9 mouse cellular contexts compared by ENCODE assay signal in the genomic region with DNA sequence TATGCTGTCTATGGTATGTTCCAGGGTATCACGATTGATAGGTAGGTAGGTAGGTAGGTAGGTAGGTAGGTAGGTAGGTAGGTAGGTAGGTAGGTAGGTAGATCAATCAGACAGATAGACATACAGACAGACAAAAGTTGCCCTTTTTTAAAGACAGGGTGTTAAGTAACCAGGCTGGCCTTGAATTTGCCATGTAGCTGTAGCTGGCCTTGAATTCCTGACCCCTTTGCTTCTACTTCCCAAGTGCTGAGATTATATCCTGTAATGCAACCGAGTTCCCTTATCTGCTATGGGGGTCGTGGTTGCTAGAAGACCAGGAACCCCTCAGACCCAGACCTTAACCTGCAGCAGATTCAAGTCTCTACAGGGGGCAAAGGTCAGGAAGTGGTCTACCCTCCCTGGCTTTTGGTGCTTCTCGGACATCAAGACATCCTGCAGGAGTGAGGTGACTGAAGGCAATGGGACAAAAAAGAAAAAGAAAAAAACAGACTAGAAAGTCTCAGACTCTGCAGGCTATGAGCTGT.
DNase-seq lines count a peak whose midpoint lies in the region; ATAC-seq and TF ChIP-seq lines count a peak whose summit lies in the region.
"Had no signal": no experiment of that assay in that cellular context is flagged by ENCODE, and none has a peak within 500 bp of the region (broad histone marks: within the 10 kb centered on the region; RNA-seq: fewer than 3 reads in every experiment).

No protein-coding gene starts in this region.

- H3K27ac ChIP-seq in gastrocnemius, adult 2 months, result peak overlapping the region; percentile 100
- peak overlapping the region; percentile 99 for H3K27ac ChIP-seq in layer of hippocampus, adult 2 months
- H3K27ac ChIP-seq in embryonic facial prominence, embryonic 14.5 days (replicated peaks; ENCODE audit: low read depth, low read length), result peak overlapping the region; percentile 76; the same call in 1 of the 2 replicates
- peak overlapping the region; percentile 75; the same call in 1 of the 2 replicates for H3K27ac ChIP-seq in limb, embryonic 15.5 days
- H3K27ac ChIP-seq: liver, embryonic 15.5 days had no signal

- H3K9ac ChIP-seq in embryonic facial prominence, embryonic 14.5 days (ENCODE audit: low read depth, low read length), result peak overlapping the region; percentile 43; the same call in 1 of the 2 replicates
- no peak overlapping the region for H3K9ac ChIP-seq in limb, embryonic 15.5 days
- H3K9ac ChIP-seq: liver, embryonic 15.5 days had no signal

- peaks cover 51% of the 10 kb centered on the region for H3K4me1 ChIP-seq in embryonic facial prominence, embryonic 14.5 days (ENCODE audit: control insufficient read depth, insufficient read depth, low read length)
- peaks cover 54% of the 10 kb centered on the region for H3K4me1 ChIP-seq in limb, embryonic 15.5 days

- no peaks in the 10 kb centered on the region for H3K27me3 ChIP-seq in embryonic facial prominence, embryonic 14.5 days (replicated peaks; ENCODE audit: control insufficient read depth, insufficient read depth, low read length)
- H3K27me3 ChIP-seq in limb, embryonic 15.5 days, result peaks cover 13% of the 10 kb centered on the region

- TF ChIP-seq CTCF in gastrocnemius, adult 2 months (IDR thresholded peaks at IDR 0.05), result no peak
- no peak for TF ChIP-seq CTCF in layer of hippocampus, adult 2 months (conservative IDR thresholded peaks at IDR 0.05)

- 64% methylated on average over 4 of the region's 4 CpGs for WGBS in embryonic facial prominence, embryonic 14.5 days
- WGBS in limb, embryonic 15.5 days, result 70% methylated on average over 4 of the region's 4 CpGs

- no peaks in the 10 kb centered on the region for H3K36me3 ChIP-seq in embryonic facial prominence, embryonic 14.5 days (ENCODE audit: control insufficient read depth, insufficient read depth, low read length)
- no peaks in the 10 kb centered on the region for H3K36me3 ChIP-seq in limb, embryonic 15.5 days
- H3K36me3 ChIP-seq: liver, embryonic 15.5 days had no signal

- peak overlapping the region; percentile 42; the same call in 1 of the 2 replicates for H3K4me2 ChIP-seq in embryonic facial prominence, embryonic 14.5 days (ENCODE audit: low read depth, low read length)
- no peak overlapping the region for H3K4me2 ChIP-seq in limb, embryonic 15.5 days

- DNase-seq in gastrocnemius, adult 2 months, result no peak
- no peak for DNase-seq in gastrocnemius, adult 8-10 months (ENCODE audit: low spot score in 2 of 2)
- DNase-seq in layer of hippocampus, adult 2 months (ENCODE audit: low spot score in 2 of 2), result no peak
- DNase-seq in layer of hippocampus, adult 9-11 months, result no peak
- DNase-seq in embryonic facial prominence, embryonic 14.5 days (ENCODE audit: low spot score), result no peak

- intact Hi-C loops in gastrocnemius, adult 2 months (cut with DNase I), result loop anchor here (2.0 kb wide), 1 partner anchor 96 kb away; a partner anchor contains a TSS

- no peaks in the 10 kb centered on the region for H3K9me3 ChIP-seq in embryonic facial prominence, embryonic 14.5 days (ENCODE audit: control insufficient read depth, low read length)
- H3K9me3 ChIP-seq in limb, embryonic 15.5 days, result no peaks in the 10 kb centered on the region
- H3K9me3 ChIP-seq: liver, embryonic 15.5 days had no signal

- ATAC-seq in embryonic facial prominence, embryonic 14.5 days (ENCODE audit: low read depth), result no peak
- ATAC-seq in limb, embryonic 15.5 days (ENCODE audit: insufficient number of reproducible peaks, low FRiP score, low TSS enrichment, low read depth), result no peak
- no peak for ATAC-seq in monocyte, adult 5-6 weeks (replicated peaks; ENCODE audit: insufficient number of reproducible peaks, low FRiP score, low TSS enrichment, poor library complexity, severe bottlenecking)
- ATAC-seq in CD4-positive, CD25-positive, alpha-beta regulatory T cell, adult 4 months, result no peak

- H3K4me3 ChIP-seq in gastrocnemius, adult 2 months, result peak overlapping the region; percentile 54
- H3K4me3 ChIP-seq in layer of hippocampus, adult 2 months, result no peak overlapping the region
- no peak overlapping the region for H3K4me3 ChIP-seq in embryonic facial prominence, embryonic 14.5 days (ENCODE audit: low read depth, low read length)
- no peak overlapping the region for H3K4me3 ChIP-seq in limb, embryonic 15.5 days
- H3K4me3 ChIP-seq: liver, embryonic 15.5 days had no signal
